Mouse (Mus musculus): ENCODE data around the gene Tssk1. TPM values are rescaled to one million over a fixed set of nuclear protein-coding genes. Genes with fewer than 3 reads are reported as not detected.

The Tssk1 gene
- under 1 TPM; 0.11 to 0.43 TPM for polyA plus RNA-seq (2017; shearing (Covaris generic))

DNA sequence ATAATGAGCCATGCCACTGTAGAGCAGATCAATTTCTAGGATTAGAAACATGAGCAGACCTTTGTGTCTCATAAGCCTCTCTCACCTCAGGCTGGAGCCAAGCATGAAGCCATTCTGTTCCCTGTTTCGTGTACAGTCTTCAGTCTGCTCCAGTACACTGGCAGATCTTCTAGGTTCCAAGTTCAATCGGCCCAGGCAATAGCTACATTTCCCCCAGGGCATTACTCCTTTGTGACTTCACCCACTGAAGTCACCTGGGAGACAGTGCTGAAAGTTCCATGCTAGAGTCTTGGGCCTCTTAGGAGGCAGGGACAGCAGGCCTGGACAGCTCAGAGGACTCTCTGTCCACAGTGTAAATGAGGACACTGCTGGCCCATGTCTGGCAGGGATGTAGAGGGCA lies at the start of gene Tssk1:
Gene Tssk1 (plus strand): TSS at position 301 of the 400 bp plus-strand sequence.

DNA sequence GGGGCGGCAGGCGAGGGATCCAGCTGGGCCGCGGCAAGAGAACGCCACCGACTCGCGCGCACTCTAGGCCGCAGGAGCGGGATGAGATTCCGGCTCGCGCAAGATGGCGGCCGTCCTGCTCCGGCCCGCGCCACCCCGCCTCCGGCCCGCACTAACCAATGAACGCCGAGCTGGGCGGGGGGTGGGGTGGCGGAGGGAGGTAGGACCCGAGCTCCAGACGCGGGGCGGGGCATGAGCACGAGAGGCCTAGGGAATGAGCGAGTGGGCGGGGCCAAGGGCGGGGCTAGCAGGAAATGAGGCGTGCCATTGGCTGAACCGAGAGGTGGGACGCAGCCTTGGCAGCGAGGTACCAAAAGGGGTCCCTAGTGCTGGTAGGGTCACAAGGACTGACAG lies 2.5 kb upstream of the Tssk1 start, which contains the start of gene Gm20518:
Gene Gm20518 (minus strand): TSS at position 105 of the 393 bp plus-strand sequence.

DNA sequence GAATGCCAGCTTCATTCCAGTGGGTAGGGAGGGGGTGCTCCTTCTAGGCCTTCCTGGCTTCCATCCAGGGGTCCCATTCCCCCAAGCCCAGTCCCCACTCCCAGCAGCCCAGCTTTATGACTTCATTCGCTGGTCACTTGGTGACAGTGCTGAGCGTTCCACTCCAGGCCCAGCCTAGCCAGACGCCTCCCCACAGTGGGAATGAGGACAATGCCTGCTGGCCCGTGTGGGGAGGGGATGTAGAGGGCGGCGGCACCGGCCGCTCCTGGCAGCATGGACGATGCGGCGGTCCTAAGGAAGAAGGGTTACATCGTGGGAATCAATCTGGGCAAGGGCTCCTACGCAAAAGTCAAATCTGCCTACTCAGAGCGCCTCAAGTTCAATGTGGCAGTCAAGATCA lies 4.4 kb downstream of the Tssk1 start, which contains the start of the genes Dgcr2 and Tssk2:
Gene Dgcr2 (minus strand): TSS at position 101 of the 400 bp plus-strand sequence.
Gene Tssk2 (plus strand): TSS at position 176 of the 400 bp plus-strand sequence.

DNA sequence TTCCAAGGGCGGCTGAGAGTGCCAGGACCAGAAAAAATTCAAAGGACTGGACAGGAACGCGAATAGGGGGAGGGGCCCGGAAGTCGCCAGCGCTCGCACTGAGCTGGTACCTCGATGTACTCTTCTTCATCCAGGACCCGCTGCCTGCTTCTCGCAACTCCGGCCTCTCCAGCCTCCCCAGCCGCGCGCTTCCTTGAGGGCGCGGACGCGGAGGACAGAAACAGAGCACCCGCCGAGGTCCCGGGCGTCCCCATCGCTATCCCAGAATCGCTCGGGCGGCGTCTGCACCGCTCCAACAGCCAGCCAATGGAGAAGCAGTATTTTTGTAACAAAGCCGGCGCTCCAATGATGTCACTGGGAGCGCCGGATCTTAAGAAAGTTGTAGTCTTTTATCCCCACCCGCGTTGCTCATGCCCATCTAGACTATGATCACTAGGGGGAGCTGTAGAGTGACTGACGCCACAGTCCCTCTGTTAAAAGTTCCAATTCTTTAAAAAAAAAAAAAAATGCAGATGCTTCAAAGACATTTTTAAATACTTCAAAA lies 17.1 kb downstream of the Tssk1 start, which contains the start of gene Ess2:
Gene Ess2 (minus strand): TSS at position 297 of the 544 bp plus-strand sequence.

DNA sequence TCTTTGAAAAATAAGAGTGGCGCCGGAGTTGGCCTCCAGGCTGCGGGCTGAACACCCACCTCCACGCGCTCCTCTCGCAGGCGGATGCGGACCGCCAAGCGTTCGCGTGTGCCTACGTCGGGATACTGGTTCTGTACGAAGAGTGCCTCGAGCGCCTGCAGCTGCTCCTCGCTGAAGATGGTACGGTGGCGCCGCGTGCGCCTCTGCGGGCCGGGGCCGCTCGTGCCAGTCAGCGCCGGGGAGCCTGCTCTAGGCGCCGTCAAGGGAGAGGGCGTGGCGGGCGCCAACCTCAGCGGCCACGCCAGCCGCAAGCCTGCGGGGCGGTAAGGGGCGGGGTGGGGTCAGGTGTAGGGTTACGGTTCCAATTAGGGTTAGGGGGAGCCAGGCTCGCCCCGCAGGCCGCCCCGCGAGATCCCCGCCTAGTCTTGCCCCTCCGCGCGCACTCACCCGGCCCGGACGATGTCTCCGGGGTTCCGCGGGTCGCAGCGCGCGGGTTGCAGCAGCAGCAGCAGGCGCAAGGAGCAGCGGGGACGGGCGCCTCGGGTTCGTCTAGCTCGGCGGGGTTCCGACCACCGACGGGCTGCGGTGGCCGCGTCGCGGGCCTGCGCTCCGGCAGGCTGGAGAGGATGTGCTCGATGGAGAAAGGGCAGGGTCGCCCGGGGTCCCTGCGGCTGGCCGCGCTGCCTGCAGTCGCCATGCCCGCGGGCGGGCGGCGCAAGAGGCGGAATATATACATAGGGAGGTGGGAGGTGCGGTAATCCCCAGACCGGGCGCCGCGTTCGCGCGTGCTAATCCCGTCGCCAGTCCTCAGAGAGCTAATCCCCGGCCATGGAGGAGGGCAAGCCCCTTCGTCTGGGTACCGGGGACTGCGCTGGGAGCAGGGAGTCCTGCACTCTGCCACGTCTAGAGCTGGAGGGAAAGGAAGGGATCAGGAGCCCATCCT lies 20.6 kb downstream of the Tssk1 start, which contains the start of gene Gsc2:
Gene Gsc2 (minus strand): TSS at position 753 of the 943 bp plus-strand sequence.

DNA sequence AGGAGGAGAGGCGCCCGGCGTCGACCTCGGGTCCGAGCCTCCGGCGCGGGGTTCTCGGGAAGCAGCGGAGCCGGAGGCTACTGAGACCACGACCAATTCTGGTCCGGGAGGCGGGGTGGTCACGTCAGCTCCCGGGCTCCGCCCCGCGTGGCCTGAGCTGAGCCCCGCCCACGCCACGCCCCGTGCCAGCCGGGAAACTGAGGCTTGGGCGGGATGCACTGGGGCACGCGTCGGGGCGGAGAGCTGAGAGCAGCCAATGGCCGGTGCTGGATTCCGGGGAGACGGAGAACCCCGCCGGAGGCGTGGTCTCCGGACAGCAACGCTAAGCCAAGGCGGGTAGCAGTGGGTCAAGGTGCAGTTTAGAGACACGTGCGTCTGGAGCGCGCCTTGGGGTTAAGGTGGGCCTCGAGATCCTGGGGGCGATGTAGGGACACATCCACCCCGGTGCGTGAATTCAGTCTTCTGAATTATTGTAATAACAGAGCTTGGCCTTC lies 34.1 kb downstream of the Tssk1 start, which contains the start of gene Slc25a1:
Gene Slc25a1 (minus strand): TSS at position 133 of the 494 bp plus-strand sequence.

Other genes starting within 250 kb of the Tssk1 start
- gene Ccdc74a, start 247.8 kb upstream of the Tssk1 start, polyA plus RNA-seq (2017; shearing (Covaris generic)): 1 to 10 TPM in 1 of 2 experiments, not detected in 1; 2.1 TPM
- 100 to 1,000 TPM; 113 to 152 TPM for gene Med15, start 161.3 kb upstream of the Tssk1 start, polyA plus RNA-seq (2017; shearing (Covaris generic))
- gene Klhl22, start 134.6 kb upstream of the Tssk1 start, polyA plus RNA-seq (2017; shearing (Covaris generic)): 10 to 100 TPM; 17.2 to 17.9 TPM
- not detected for gene Scarf2, start 96.9 kb upstream of the Tssk1 start, polyA plus RNA-seq (2017; shearing (Covaris generic))
- gene B830017H08Rik, start 61.1 kb upstream of the Tssk1 start, polyA plus RNA-seq (2017; shearing (Covaris generic)): under 1 TPM; 0.25 to 0.83 TPM
- gene Car15, start 55.9 kb upstream of the Tssk1 start, polyA plus RNA-seq (2017; shearing (Covaris generic)): 1 to 10 TPM in 1 of 2 experiments, under 1 TPM in 1; 0.99 to 2.4 TPM
- gene Gm20518, start 2.6 kb upstream of the Tssk1 start, polyA plus RNA-seq (2017; shearing (Covaris generic)): under 1 TPM; 0.14 to 0.22 TPM
- 10 to 100 TPM; 58.5 to 75.6 TPM for gene Dgcr2, start 4.3 kb downstream of the Tssk1 start, polyA plus RNA-seq (2017; shearing (Covaris generic))
- gene Tssk2, start 4.4 kb downstream of the Tssk1 start, polyA plus RNA-seq (2017; shearing (Covaris generic)): 1 to 10 TPM in 1 of 2 experiments, not detected in 1; 2.0 TPM
- 10 to 100 TPM; 65.5 TPM for gene Ess2, start 17.1 kb downstream of the Tssk1 start, polyA plus RNA-seq (2017; shearing (Covaris generic))
- not detected for gene Gsc2, start 20.8 kb downstream of the Tssk1 start, polyA plus RNA-seq (2017; shearing (Covaris generic))
- gene Slc25a1, start 34.0 kb downstream of the Tssk1 start, polyA plus RNA-seq (2017; shearing (Covaris generic)): 10 to 100 TPM; 49.8 to 51.9 TPM
- gene Vpreb2, start 86.2 kb downstream of the Tssk1 start, polyA plus RNA-seq (2017; shearing (Covaris generic)): not detected
- gene Dgcr6, start 158.6 kb downstream of the Tssk1 start, polyA plus RNA-seq (2017; shearing (Covaris generic)): 10 to 100 TPM; 30.2 to 32.6 TPM
- 1 to 10 TPM; 3.7 to 5.0 TPM for gene Prodh, start 196.0 kb downstream of the Tssk1 start, polyA plus RNA-seq (2017; shearing (Covaris generic))
- gene Rtn4r, start 233.4 kb downstream of the Tssk1 start, polyA plus RNA-seq (2017; shearing (Covaris generic)): not detected

All from inflammation-experienced regulatory T-cells (primary cell).